Mouse (Mus musculus) heart, embryonic 15.5 days (tissue): ENCODE measurements around the gene Fgf10. TPM values are rescaled to one million over a fixed set of nuclear protein-coding genes. Genes with fewer than 3 reads are reported as not detected.
A peak's percentile ranks its signal among the peaks of the same experiment; 100 is the strongest.

Experiments
- ATAC-seq: fragments of 200-750 bp; cut with Nextera tagmentation; replicated peaks from 2 replicates; pipeline ENCODE4 v1.8.0; 2017; ENCODE audit warnings: low read depth, moderate TSS enrichment; ENCODE audit not compliant: insufficient number of reproducible peaks, insufficient read depth, low FRiP score
- H3K27ac ChIP-seq: fragments of 300-500 bp; sonication (generic); 2 replicates; pipeline ENCODE4 v1.5.1; 2015; ENCODE audit warnings: mild to moderate bottlenecking, inconsistent platforms
- H3K27me3 ChIP-seq: fragments of 300-500 bp; sonication (generic); 2 replicates; pipeline ENCODE4 v1.6.1; 2015; ENCODE audit warnings: inconsistent platforms
- H3K36me3 ChIP-seq: fragments of 300-500 bp; sonication (generic); 2 replicates; pipeline ENCODE4 v1.6.1; 2015; ENCODE audit warnings: mild to moderate bottlenecking, inconsistent platforms
- H3K4me1 ChIP-seq: fragments of 300-500 bp; sonication (generic); replicated peaks from 2 replicates; pipeline ENCODE4 v1.6.1; 2015; ENCODE audit warnings: inconsistent platforms
- H3K4me2 ChIP-seq: fragments of 300-500 bp; sonication (generic); 2 replicates; pipeline ENCODE4 v1.6.1; 2015; ENCODE audit warnings: inconsistent platforms, mild to moderate bottlenecking, moderate library complexity
- H3K4me3 ChIP-seq: fragments of 300-500 bp; sonication (generic); 2 replicates; pipeline ENCODE4 v1.5.1; 2015; ENCODE audit warnings: mild to moderate bottlenecking, inconsistent platforms
- H3K9ac ChIP-seq: fragments of 300-500 bp; sonication (generic); 2 replicates; pipeline ENCODE4 v1.6.1; 2015; ENCODE audit warnings: mild to moderate bottlenecking, inconsistent platforms
- H3K9me3 ChIP-seq: fragments of 300-500 bp; sonication (generic); replicated peaks from 2 replicates; pipeline ENCODE4 v1.6.1; 2016; ENCODE audit warnings: inconsistent platforms
- WGBS: fragments of 180-500 bp; shearing (Covaris S2); methylation state at CpG from one replicate; pipeline ENCODE4 v1.1.7; 2015; ENCODE audit warnings: mixed read lengths; 5-methylcytosine and 5-hydroxymethylcytosine counted together
- polyA plus RNA-seq: library from polyadenylated mRNA; unstranded; fragments of >200 nt; fragmentation: Nextera tagmentation; extraction: Ambion mirVana; gene quantifications from 2 replicates; pipeline ENCODE4 v1.2.1, GENCODE M21; 2015

Fgf10 gene
- polyA plus RNA-seq, 1 experiment from 2014 or later = 0.93 TPM

GRCm38 (mm10) chr13:118693049-118693448 is 23.5 kb downstream of the Fgf10 start:
- ATAC-seq = no peak
- Histone ChIP-seq H3K36me3 (no peaks in the 10 kb centered on the region), H3K9ac (no peak overlapping the region), H3K4me3 (no peak overlapping the region), H3K9me3 (no peaks in the 10 kb centered on the region), H3K4me1 (peaks cover 4% of the 10 kb centered on the region; the same call in 1 of the 2 replicates), H3K4me2 (no peak overlapping the region), H3K27me3 (0 out of 2 replicates have a peak, but pooled peaks cover 3% of the 10 kb centered on the region), H3K27ac (no peak overlapping the region)
- WGBS = 75% methylated on average over 2 of the region's 2 CpGs

GRCm38 (mm10) chr13:118695103-118695502 is 25.5 kb downstream of the Fgf10 start:
- H3K27ac ChIP-seq = no peak overlapping the region
- ATAC-seq = no peak
- H3K9me3 ChIP-seq = no peaks in the 10 kb centered on the region
- no peaks in the 10 kb centered on the region for H3K36me3 ChIP-seq
- H3K27me3 ChIP-seq = 0 out of 2 replicates have a peak, but pooled peaks cover 3% of the 10 kb centered on the region
- H3K4me1 ChIP-seq = peaks cover 4% of the 10 kb centered on the region; the same call in 1 of the 2 replicates
- no peak overlapping the region for H3K9ac ChIP-seq
- 7% methylated on average over 4 of the region's 4 CpGs for WGBS
- no peak overlapping the region for H3K4me3 ChIP-seq
- H3K4me2 ChIP-seq = no peak overlapping the region

GRCm38 (mm10) chr13:118703727-118704126 is 34.1 kb downstream of the Fgf10 start:
- Histone ChIP-seq H3K27me3 (no peaks in the 10 kb centered on the region), H3K36me3 (no peaks in the 10 kb centered on the region), H3K27ac (no peak overlapping the region), H3K9me3 (no peaks in the 10 kb centered on the region), H3K4me3 (no peak overlapping the region), H3K9ac (no peak overlapping the region), H3K4me2 (no peak overlapping the region), H3K4me1 (no peaks in the 10 kb centered on the region)
- no peak for ATAC-seq

- Histone ChIP-seq H3K9me3 (no peaks in the 10 kb centered on the region), H3K4me2 (no peak overlapping the region), H3K4me3 (no peak overlapping the region), H3K9ac (no peak overlapping the region), H3K36me3 (no peaks in the 10 kb centered on the region), H3K27ac (no peak overlapping the region), H3K27me3 (no peaks in the 10 kb centered on the region), H3K4me1 (no peaks in the 10 kb centered on the region)
- 73% methylated on average over 3 of the region's 3 CpGs for WGBS
- no peak for ATAC-seq
Measured at GRCm38 (mm10) chr13:118705716-118706115, 36.1 kb downstream of the Fgf10 start.

GRCm38 (mm10) chr13:118709912-118710311 is 40.3 kb downstream of the Fgf10 start:
- H3K4me1 ChIP-seq = peaks cover 7% of the 10 kb centered on the region; the same call in 1 of the 2 replicates
- H3K9me3 ChIP-seq = no peaks in the 10 kb centered on the region
- no peak overlapping the region for H3K27ac ChIP-seq
- no peak for ATAC-seq
- H3K27me3 ChIP-seq = peaks cover 11% of the 10 kb centered on the region; the same call in 1 of the 2 replicates
- H3K4me3 ChIP-seq = no peak overlapping the region
- 48% methylated on average over 1 of the region's 1 CpGs for WGBS
- no peak overlapping the region for H3K4me2 ChIP-seq
- H3K9ac ChIP-seq = no peak overlapping the region
- no peaks in the 10 kb centered on the region for H3K36me3 ChIP-seq

GRCm38 (mm10) chr13:118713626-118714150 is 44.1 kb downstream of the Fgf10 start:
- 2% methylated on average over 14 of the region's 14 CpGs for WGBS
- Histone ChIP-seq H3K4me3 (peak overlapping the region; percentile 61), H3K27me3 (peaks cover 23% of the 10 kb centered on the region; the same call in 1 of the 2 replicates), H3K27ac (no peak overlapping the region), H3K36me3 (no peaks in the 10 kb centered on the region), H3K4me1 (peaks cover 16% of the 10 kb centered on the region), H3K9me3 (no peaks in the 10 kb centered on the region), H3K4me2 (peak overlapping the region; percentile 98), H3K9ac (no peak overlapping the region)
- ATAC-seq = no peak

- H3K4me2 ChIP-seq = peak overlapping the region; percentile 98
- H3K27ac ChIP-seq = no peak overlapping the region
- peak overlapping the region; percentile 44 for H3K9ac ChIP-seq
- H3K36me3 ChIP-seq = no peaks in the 10 kb centered on the region
- no peak for ATAC-seq
- peaks cover 23% of the 10 kb centered on the region; the same call in 1 of the 2 replicates for H3K27me3 ChIP-seq
- under 1% methylated on average over 29 of the region's 36 CpGs for WGBS
- peak overlapping the region; percentile 61 for H3K4me3 ChIP-seq
- H3K4me1 ChIP-seq = peaks cover 16% of the 10 kb centered on the region
- H3K9me3 ChIP-seq = no peaks in the 10 kb centered on the region
Measured at GRCm38 (mm10) chr13:118714284-118715065, 44.9 kb downstream of the Fgf10 start.

- Histone ChIP-seq H3K9ac (peak overlapping the region; percentile 44), H3K4me1 (peaks cover 16% of the 10 kb centered on the region), H3K4me2 (peak overlapping the region; percentile 98), H3K36me3 (no peaks in the 10 kb centered on the region), H3K4me3 (peak overlapping the region; percentile 61), H3K27me3 (peaks cover 23% of the 10 kb centered on the region; the same call in 1 of the 2 replicates), H3K9me3 (no peaks in the 10 kb centered on the region), H3K27ac (no peak overlapping the region)
- WGBS = 2% methylated on average over 29 of the region's 31 CpGs
- no peak for ATAC-seq
Measured at GRCm38 (mm10) chr13:118715066-118716018, 45.8 kb downstream of the Fgf10 start.

- Histone ChIP-seq H3K4me1 (peaks cover 16% of the 10 kb centered on the region), H3K27me3 (peaks cover 23% of the 10 kb centered on the region; the same call in 1 of the 2 replicates), H3K4me3 (peak overlapping the region; percentile 61), H3K4me2 (peak overlapping the region; percentile 98), H3K9me3 (no peaks in the 10 kb centered on the region), H3K36me3 (no peaks in the 10 kb centered on the region), H3K9ac (no peak overlapping the region), H3K27ac (no peak overlapping the region)
- 22% methylated on average over 8 of the region's 8 CpGs for WGBS
- ATAC-seq = no peak
Measured at GRCm38 (mm10) chr13:118716265-118716664, 46.7 kb downstream of the Fgf10 start.

GRCm38 (mm10) chr13:118716726-118717125 is 47.1 kb downstream of the Fgf10 start:
- H3K9ac ChIP-seq = no peak overlapping the region
- no peaks in the 10 kb centered on the region for H3K9me3 ChIP-seq
- peak overlapping the region; percentile 61; the same call in 1 of the 2 replicates for H3K4me3 ChIP-seq
- no peaks in the 10 kb centered on the region for H3K36me3 ChIP-seq
- H3K27me3 ChIP-seq = peaks cover 23% of the 10 kb centered on the region; the same call in 1 of the 2 replicates
- H3K4me2 ChIP-seq = no peak overlapping the region
- H3K27ac ChIP-seq = no peak overlapping the region
- H3K4me1 ChIP-seq = peaks cover 16% of the 10 kb centered on the region
- ATAC-seq = no peak
- 49% methylated on average over 1 of the region's 1 CpGs for WGBS

- Histone ChIP-seq H3K9ac (no peak overlapping the region), H3K4me2 (no peak overlapping the region), H3K9me3 (no peaks in the 10 kb centered on the region), H3K27me3 (peaks cover 17% of the 10 kb centered on the region; the same call in 1 of the 2 replicates), H3K4me1 (peaks cover 16% of the 10 kb centered on the region), H3K27ac (no peak overlapping the region), H3K36me3 (no peaks in the 10 kb centered on the region), H3K4me3 (no peak overlapping the region)
- WGBS = 62% methylated on average over 3 of the region's 3 CpGs
- no peak for ATAC-seq
Measured at GRCm38 (mm10) chr13:118718396-118718795, 48.8 kb downstream of the Fgf10 start.
